Mouse (Mus musculus): ENCODE measurements around the gene Tmem232.

DNA sequence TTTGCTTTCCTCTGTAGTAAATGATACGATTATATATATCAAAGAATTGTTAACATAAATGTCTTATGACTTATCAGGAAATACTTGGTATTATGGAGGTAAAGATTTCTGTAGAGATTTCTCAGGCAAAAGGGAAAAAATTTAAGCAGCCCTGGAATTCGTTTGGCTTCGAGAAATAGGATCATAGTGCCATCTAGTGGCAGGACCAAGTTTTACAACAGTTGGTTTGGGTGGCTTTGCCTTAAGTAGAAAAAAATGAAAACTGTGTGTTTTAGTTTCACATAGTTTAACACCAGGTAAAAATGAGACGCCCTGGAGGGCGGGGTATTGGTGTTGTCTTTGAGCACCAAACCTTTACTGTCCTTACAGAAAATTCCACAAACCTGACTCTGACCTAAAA, 22.2 kb upstream of the Tmem232 start:
- TF ChIP-seq CTCF (IDR thresholded peaks at IDR 0.05; ENCODE audit: extremely low read depth, insufficient read length, insufficient replicate concordance, low read depth, low read length) (no peak), POLR2A (IDR thresholded peaks at IDR 0.05; ENCODE audit: low read depth, low read length) (no peak)

Measured in small intestine, adult 2 months (tissue).